Mouse (Mus musculus) induced T-regulatory cell, adult 2 months (primary cell): ENCODE data around the gene Myl9.
A peak's percentile ranks its signal among the peaks of the same experiment; 100 is the strongest.

Experiments used
- DNase-seq: peaks from one replicate; pipeline ENCODE4 v3.0.0-alpha.2; 2012; ENCODE audit warnings: low read depth

Gene Myl9

GRCm38 (mm10) chr2:156774738-156775454 lies at the start of gene Myl9:
Myl9 (plus strand) TSS chr2:156775420.
- DNase-seq: no peak

GRCm38 (mm10) chr2:156726344-156726743 lies 48.9 kb upstream of the Myl9 start:
- no peak for DNase-seq

- DNase-seq: no peak
These were observed 48.3 kb upstream of the Myl9 start for GRCm38 (mm10) chr2:156726878-156727277.

DNA sequence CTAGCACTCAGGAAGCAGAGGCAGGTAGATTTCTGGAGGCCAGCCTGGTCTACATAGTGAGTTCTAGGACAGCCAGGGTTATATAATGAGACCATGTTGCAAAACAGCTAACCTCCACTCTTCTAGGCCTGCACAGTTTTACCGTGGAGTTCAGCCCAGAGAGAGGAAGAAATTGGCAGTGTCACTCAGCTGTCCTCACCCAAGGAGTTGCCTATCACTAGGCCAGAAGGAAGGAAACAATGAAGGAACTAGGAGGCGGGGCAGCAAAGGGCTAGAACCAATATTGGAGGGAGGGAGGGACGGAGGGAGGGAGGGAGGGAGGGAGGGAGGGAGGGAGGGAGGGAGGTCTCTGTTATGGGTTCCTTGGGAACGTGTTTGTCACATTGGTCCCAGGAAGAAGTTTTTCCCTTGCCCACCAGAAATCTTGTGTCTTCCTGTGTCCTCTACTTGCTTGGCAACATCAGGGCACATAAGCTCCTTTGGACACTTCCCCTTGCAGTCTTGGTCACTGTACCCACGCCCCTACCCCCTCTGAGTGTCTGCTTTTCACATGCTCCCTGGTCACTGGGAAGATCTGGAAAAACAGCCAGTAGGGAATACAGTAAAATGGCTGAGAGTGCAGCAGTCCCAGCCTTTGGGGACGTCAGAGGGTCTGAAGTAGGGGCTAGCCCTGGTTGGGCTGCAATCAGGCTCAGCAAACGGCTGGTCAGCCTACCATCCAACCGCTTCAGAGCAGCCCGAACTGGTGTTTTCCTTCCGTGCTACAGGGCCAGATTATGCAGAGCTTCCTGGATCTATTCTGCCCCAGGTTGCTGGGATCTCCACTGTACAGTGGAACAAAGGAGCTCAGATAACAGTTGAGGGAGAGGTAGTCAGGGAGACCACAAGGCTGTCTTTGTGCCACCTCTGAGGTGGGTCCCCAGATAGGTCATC lies 45.4 kb upstream of the Myl9 start:
- DNase-seq: peak; percentile 34

DNA sequence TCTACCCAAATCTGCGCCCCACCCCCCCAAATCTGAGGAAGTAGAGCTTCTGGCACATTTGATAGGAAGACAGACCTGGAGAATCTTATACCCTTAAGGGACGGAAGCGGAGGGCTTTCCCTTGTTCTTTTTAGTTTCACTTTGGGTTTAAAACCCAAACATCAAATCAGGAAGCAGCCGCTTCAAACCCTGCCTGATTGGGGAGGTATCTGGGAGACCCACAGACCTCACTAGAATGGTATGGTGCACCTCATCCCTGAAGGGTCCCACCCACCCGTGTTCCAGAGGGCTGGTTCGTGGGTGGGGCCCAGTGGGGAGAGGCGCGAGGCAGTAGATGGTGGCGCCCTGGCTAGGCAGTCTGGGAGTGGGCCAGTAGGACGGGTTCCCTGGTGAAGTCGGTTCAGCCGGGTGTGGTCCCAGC lies 44.7 kb upstream of the Myl9 start:
- peak; percentile 86 for DNase-seq

DNA sequence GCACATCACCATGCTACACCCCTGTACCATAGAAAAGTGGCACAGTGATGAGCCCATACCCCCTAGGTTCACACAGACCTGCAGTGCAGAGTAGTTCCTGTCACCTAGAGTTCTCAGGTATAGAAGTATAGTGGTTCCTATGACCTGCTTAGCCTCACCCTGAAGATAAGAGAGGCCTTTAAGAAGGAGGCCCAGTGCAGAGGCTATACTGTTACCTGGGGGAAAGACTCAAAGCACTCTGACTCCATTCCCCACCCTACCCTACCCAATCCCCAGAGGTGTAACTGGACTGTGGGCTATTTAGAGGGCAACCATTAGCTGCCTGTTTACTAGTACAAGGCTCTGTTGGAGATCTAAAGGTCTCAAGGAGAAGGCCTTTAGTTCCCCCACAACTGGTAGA lies 43.6 kb upstream of the Myl9 start:
- no peak for DNase-seq

GRCm38 (mm10) chr2:156732109-156732508 lies 43.1 kb upstream of the Myl9 start:
- no peak for DNase-seq

- DNase-seq: no peak
These were observed 39.4 kb upstream of the Myl9 start for GRCm38 (mm10) chr2:156735761-156736335.

DNA sequence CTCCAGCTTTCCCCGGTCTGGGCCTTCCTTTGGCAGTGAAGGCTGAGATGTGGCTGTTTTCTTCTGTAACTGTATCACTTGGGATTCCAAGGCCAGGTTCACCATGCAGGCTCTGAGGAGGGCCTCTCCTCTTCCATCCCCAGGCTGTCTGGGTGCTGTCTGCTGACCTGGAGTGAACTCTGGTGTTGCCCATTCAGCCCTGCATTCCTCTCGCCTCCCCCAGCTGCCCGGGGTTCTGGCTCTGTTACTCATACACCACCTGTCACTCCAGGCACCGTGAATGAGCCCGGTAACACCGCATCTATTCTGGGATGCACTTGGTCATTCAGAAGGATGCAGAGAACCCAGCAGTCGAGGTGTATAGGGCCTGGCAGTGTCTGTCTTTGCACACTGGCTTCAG lies 38.4 kb upstream of the Myl9 start:
- DNase-seq: no peak

GRCm38 (mm10) chr2:156737976-156738375 lies 37.2 kb upstream of the Myl9 start:
- DNase-seq: no peak

DNA sequence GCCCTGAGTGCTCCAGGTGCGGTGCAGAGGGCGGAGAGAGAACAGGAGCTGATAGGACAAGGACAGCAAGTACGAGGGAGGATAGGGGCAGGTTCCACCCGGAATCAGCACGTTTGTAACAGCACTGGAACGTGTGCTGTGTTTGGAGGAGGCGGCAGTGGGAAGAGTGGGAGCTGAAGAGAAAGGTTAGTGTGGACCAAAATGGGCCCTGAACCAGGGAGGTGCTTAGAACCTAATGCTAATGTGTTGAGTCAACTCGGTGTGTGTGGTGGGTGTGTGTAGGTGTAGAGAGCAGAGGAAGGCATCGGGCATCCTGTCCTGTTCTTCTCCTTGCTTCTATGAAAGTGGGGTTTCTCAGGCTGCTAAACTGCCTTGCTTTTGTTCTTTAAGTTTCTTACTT lies 34.0 kb upstream of the Myl9 start:
- no peak for DNase-seq

- DNase-seq: no peak
These were observed 33.2 kb upstream of the Myl9 start for GRCm38 (mm10) chr2:156741998-156742397.

- DNase-seq: no peak
These were observed 32.0 kb upstream of the Myl9 start for GRCm38 (mm10) chr2:156743248-156743647.

DNA sequence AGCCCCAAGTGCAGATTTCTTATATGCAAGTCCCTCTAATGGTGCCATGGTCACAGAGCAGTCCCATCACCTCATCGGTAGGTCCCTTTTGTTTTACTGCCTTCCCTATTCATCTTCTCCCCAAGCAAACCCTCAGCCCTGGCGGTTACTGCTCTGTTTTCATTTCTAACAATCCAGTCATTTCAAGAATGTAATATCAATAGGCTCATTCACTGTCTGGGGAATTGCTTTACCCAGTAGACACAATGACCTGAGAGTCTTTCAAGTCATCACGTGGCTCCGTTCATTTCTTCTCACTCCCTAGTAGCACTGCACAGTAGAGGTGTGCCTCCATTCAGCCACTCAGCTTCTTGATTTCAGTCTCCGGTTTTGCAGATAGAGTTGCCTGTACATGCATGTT lies 30.8 kb upstream of the Myl9 start:
- DNase-seq: no peak

DNA sequence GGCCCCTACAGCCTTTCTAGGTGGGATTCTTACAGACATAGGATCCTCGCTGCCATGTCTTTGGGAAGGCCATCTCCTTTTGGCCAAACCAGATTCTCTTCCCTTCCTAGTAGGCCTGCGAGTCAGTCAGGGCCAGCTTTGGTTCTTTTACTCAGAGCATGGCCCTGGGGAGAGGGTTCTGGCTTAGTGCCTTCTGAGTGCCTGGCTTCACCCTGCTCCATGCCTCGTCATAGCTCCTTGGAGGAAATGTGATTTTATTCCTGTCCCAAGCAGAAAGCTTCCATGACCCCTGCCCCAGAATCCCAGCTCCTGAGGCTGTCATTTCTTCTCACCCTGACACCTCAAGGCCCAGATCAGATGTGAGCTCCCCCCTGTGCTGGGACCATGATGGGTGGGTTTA lies 27.9 kb upstream of the Myl9 start:
- DNase-seq: no peak

- no peak for DNase-seq
These were observed 25.5 kb upstream of the Myl9 start for GRCm38 (mm10) chr2:156749687-156750086.

DNA sequence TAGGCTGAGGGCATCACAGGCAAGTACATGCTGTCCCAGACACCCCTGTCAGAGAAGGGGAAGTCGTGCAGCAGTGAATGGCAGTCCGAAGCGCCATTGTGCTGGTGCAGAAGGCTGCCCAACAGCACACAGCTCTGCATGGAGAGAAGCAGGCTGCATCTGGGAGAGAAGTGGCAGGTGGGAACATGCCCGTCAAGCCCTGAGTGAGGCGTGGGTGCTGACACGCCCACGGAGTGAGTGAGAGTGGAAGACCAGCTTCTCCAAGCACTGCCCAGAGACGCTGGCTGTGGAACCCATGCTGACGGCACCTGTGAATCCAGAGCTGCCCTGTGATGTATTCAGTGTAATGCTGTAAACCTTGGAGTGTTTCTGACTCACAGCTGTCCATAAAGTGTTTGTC lies 18.3 kb upstream of the Myl9 start:
- DNase-seq: no peak

DNA sequence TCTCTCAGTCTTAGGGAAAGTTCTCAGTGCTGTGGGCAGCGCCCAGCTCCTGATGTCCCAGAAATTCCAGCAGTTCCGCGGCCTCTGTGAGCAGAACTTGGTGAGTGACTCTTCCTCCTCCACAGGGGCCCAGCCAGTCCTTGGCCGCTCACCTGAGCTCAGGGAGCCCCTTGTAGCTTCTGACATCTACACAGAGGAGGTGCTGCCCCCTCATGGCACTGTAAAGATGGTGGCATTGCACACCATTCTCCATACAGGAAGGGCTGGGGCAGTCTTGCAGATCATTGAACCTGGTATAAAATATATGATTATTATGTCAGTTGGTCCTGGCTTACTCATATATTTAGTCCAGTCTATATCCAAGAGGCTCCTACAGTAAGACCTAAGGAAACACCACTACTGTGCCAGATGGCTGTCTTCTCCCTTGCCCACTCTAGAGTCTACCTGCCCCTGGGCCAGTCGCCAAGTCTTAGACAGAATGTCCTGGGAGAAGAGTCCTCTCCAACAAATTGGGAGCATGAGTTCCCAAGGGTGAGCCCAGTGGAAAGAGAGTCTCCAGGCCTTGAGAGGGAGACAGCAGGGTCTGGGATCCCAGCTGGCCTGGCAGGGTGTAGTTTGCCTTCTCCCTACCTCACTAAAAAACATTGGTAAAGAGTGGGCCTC lies 14.2 kb upstream of the Myl9 start:
- no peak for DNase-seq

DNA sequence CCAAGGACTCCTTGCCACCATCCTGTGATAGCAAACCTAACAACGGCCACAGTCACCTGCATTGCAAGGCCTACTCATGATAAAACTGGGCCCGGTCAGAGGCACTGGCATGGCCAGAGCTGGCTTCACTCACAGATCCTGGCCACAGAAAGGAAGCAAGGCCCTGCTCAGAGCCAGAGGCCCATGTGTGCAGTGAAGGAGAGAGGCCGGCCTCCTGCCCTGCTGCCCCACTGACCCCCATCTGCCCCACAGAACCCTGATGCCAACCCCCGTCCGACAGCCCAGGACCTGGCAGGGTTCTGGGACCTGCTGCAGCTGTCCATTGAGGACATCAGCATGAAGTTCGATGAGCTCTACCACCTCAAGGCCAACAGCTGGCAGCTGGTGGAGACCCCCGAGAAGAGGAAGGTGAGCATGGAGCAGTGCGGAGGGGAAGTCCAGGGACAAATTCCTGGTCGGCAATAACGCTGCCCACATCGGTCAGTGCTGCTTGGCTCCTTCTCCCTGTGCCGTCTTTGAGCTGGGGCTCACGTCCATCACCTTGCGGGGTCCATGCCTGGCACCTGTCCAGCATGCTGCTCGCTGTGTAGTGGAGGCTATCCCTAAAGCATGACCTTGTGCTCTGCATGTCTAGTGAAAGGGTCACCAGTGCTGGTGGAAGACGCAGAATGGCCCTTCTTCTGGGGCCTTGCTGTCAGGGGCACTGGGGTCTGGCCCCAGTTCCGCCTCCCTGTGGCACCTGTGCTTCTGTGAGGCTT lies 13.5 kb upstream of the Myl9 start:
- DNase-seq: no peak

DNA sequence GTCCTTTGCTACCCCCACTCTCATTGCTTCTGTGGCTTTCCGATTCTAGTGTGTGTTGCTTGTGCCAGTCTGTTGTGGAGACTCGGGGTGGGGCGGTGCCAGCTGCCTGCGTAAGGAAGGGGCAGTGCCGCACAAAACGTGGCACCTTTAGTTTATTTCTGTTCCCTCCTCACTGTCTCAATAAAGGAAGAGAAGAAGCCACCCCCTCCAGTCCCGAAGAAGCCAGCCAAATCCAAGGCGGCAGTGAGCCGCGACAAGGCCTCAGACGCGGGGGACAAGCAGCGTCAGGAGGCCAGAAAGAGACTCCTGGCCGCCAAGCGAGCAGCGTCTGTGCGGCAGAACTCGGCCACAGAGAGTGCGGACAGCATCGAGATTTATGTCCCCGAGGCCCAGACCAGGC lies 12.7 kb upstream of the Myl9 start:
- DNase-seq: no peak

DNA sequence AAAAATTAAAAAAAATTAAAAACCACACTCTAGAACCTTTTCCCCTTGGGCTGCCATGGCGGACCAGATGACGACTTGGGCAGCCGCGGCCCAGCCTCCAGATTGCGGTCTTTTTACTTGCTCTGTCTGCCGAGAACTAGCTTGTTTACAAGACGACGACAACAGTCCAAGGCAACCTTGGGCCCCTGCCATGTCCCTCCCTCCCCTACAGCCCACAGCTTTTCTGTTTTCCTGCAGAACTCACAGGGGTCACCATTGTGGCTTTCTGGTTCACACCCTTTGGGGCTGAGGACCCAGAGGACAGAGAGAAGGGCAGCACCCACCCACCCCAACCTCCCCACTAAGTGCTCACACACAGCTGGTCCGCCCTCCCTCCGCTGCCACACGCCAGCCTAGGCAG lies 12.1 kb upstream of the Myl9 start:
- no peak for DNase-seq

DNA sequence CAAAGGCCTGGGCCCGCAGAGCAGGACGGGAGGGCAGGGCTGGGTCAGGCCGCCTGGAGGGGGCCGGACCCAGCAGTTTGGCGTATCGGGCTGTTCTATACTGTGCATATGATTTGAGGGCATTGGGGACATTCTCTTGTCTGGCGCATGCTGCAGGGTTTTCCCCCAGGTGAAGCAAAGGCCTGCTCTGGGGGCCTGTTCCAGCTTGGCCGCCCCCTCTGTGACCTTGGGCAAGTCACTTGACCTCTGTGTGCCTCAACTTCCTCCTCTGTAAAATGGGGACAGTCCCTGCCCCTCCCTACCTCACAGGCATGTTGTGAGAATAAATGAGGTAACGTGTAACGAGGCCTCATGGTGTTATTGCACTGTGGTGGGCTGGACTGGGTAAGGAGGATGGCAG lies 11.2 kb upstream of the Myl9 start:
- no peak for DNase-seq
